Mouse (Mus musculus) ES-Bruce4 (cell line): ENCODE data around the gene Tbc1d7.

ENCODE experiments used
- CTCF ChIP-seq: IDR thresholded peaks from one replicate; pipeline ENCODE4 v1.8.1; 2011; ENCODE audit warnings: low read depth, low read length
- EP300 ChIP-seq: IDR thresholded peaks from 2 replicates; pipeline ENCODE4 v1.6.1; 2011; ENCODE audit warnings: low read depth, low read length; ENCODE audit not compliant: insufficient read depth
- POLR2A ChIP-seq: IDR thresholded peaks from one replicate; pipeline ENCODE4 v1.8.1; 2011; ENCODE audit warnings: low read length; ENCODE audit not compliant: insufficient read depth

- TF ChIP-seq EP300 (no peak), POLR2A (no peak), CTCF (no peak)
These were observed 41.0 kb upstream of the Tbc1d7 start for GRCm38 (mm10) chr13:43212338-43212737.
